Mouse (Mus musculus): ENCODE results near the gene Slc26a10. TPM values are rescaled to one million over a fixed set of nuclear protein-coding genes. Genes with fewer than 3 reads are reported as not detected.
A peak's percentile ranks its signal among the peaks of the same experiment; 100 is the strongest.
"Not testable (repeated sequence)": the region's sequence is repeated elsewhere in the genome, so short reads cannot be mapped to it uniquely, and the experiment has no call there.

The Slc26a10 gene
- total RNA-seq, 2 experiments from 2014 or later = 21.9 to 25.4 TPM

DNA sequence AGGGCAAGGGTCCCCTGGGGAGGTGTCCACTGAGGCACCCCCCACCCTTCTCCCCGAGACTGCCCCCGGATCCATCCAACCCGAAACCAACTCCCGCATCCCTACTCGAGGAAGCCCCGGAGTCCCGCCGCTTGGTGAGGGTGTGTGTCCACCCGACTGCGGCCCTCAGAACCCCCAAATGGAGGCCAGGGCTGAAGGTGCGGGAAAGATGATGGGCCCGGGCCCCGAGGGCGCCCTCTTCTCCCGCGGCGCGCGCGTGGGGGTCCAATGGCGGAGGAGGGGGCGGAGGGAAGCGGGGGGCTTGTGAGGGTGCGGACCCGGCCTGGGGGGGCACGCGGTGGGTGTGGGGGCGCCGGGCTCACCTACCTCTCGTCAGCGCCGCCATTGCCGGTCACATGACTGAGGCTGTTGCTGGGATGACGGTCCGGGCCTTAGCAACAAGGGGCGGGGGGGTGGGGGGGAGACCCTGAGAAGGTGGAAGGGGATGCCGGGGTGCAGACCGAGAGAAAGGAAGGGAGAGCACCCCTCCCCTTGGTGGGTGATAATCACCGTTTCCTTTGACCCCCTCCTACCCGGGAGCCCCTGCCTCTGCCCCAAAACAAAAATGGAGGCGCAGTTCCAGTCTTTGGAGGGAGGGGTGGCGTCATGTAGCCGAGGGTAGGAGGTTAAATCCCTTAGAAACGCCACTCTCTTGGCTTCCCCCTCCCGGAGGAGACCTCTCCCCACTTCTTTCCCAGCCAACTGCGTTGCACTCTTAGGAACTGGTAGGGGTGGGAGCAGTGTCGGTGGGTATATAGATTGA is 15.1 kb upstream of the Slc26a10 start, which contains the start of gene Dtx3:
TSS of gene Dtx3 (minus strand) at position 401 of the 802 bp plus-strand sequence.
- Histone ChIP-seq H3K4me3 (peak within 1 kb of the TSS; percentile 74), H3K27ac (peak within 1 kb of the TSS; percentile 92)
- TF ChIP-seq CTCF (conservative IDR thresholded peaks at IDR 0.05) = no peak
- DNase-seq (ENCODE audit: low spot score in 2 of 2) = no peak

DNA sequence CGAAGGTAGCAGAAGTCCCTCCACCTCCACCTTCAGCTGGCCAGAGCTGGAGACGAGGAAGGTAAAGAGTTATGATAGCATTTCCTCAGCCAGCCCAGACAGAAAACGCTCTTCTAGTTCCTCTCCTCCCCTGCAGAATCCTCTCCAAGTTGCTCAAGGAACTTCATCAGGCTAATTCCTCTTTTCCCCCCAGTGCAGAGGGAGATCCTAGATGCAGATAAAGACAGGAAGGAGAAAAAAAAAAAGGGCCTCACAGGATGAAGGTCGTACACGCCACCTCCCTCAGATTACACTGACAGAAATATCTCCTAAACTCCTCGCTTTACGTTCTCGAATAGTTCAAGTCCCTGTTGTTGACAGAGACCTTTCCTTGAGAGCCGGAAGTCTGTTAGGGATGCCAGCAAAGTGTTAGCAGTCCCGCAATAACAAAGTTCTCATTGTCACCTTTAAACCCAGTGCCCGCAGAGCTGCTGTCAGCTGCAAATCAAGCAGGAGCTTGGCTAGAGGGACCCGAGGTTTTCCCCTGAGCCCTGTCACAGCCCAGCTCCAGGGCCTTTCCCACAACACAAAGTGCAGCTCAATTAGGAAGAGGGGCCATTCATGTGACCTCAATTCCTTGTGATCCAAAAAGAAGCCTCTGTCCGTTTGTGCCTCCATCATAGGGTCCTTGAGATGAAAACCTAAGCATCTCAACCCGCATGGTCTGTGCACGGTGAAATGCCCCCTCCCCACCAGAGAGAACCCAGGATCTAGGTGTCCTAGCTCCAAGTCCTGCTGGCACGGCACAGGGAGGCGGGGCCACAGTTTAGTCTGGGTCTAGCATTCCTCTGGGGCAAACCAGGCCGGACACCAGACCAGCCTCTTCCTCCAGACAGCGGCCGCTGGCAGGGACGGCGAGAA is 14.2 kb upstream of the Slc26a10 start:
- no peak for DNase-seq (ENCODE audit: low spot score in 2 of 2)
- no peak for TF ChIP-seq CTCF (conservative IDR thresholded peaks at IDR 0.05)
- peak overlapping the region; percentile 92 for H3K27ac ChIP-seq
- peak overlapping the region; percentile 74 for H3K4me3 ChIP-seq

DNA sequence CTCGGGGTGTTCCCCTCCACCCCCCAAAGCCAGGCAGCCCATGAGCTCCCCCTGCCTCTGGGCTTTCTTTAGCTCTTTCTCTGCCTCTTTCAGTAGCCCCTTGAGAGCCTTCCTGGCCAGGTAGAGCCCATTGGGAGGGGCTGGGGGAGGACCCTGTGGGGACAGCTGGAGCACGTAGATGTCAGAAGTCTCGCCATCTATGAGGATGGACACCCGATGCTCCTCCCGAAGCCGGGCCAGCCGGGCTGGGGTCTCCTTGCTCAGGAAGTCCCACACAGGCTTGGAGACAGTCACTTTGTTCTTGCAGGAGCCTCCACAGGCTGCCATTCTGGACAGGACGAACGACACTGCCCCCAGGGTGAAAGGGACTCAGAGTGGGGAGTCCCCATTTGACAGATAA is 12.6 kb upstream of the Slc26a10 start:
- no peak for DNase-seq (ENCODE audit: low spot score in 2 of 2)
- no peak overlapping the region for H3K4me3 ChIP-seq
- TF ChIP-seq CTCF (conservative IDR thresholded peaks at IDR 0.05) = no peak
- H3K27ac ChIP-seq = peak overlapping the region; percentile 12; the same call in 1 of the 2 replicates

DNA sequence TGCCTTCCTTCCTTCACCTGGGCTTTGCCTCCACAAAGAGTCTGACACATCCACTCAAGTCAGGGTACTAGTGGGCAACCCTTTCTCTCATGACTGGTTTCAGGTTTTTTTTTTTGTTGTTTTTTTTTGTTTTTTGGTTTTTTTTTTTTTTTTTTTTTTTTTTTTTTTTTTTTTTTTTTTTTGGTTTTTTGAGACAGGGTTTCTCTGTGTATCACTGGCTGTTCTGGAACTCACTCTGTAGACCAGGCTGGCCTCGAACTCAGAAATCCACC is 11.5 kb upstream of the Slc26a10 start:
- not testable (repeated sequence) for H3K27ac ChIP-seq

DNA sequence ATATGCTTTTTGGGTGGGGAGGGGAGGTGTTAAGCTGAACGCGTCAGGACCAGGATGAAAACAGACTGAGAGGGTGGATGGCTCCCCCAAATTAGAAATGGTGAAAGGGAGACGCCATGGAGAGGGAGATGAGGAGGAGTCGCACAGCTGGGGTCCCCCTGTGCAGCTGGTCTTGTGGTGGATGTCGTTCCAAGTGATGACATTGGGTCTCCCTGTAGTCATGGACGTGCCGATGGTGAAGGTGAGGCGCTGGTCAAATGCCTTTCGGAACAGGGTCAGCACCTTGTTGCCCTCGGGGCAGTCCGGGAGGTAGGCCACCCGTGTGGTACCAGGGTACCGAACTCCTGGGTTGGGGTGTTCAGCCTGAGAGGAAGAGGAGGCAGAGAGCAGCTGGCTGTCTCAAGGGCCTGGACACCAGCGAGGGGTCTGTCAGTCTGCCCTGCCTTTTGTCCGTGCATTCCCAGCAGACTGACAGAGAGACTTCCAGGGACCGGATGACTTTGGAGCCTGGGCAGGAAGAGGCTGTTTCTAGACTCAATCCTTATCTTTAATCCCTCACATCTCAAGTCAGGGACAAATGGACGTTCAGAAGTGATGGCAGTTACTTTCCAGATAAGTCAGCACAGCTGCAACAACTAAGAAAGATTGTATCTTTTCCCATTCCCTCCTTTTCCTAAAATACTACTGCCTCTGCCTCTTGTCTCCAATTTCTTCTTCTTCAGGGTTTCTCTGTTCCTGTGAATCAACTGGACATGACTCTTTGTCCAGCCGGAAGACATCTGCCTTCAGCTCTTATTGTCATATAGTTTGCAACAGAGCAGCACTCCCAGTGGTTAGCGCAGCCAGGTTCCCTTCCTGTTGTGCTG is 11.0 kb upstream of the Slc26a10 start:
- H3K4me3 ChIP-seq = no peak overlapping the region
- no peak for TF ChIP-seq CTCF (conservative IDR thresholded peaks at IDR 0.05)
- peak overlapping the region; percentile 94; the same call in 1 of the 2 replicates for H3K27ac ChIP-seq
- DNase-seq (ENCODE audit: low spot score in 2 of 2) = no peak

More for the DNA sequence above, 11.5 kb upstream of the Slc26a10 start:
- not testable (repeated sequence) for DNase-seq (ENCODE audit: low spot score in 2 of 2); H3K4me3 ChIP-seq

DNA sequence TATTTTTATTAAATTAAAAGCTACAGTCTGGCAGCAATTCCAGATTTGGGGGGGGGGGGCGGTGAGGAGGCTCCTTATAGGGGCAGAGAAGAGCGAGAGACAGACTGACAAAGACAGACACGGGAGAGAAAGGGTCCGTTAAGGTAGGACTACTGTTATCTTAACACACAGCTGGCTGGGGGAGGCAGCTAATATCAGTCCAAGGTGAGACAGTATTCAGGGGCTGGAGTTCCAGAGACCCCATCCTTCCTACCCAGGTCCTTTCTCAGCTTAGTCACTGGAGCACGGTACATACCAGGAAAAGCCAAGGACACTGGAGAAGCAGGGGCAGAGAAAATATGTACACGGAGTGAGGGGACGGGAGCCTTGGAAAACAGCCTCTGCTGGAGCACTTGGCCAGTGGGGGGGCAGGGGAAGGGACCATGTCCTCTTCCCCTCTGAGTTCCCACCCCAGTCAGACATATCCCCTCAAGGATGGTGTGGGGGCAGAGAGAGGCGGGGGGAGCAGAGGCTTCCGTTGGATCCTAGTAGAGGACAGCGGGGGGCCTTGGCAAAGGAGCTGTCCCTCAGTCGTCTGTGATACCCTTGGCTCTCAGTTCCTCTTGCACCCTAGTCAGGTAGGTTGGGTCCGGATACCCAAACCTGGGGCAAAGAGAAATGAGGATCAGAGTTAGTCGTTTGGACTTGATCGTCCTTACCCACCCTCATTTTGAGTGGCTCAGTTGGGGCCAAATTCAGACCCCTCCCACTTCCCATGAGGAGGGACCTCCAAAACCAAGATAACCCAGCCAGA is 10.1 kb upstream of the Slc26a10 start:
- no peak for TF ChIP-seq CTCF (conservative IDR thresholded peaks at IDR 0.05)
- Histone ChIP-seq H3K4me3 (no peak overlapping the region), H3K27ac (peak overlapping the region; percentile 94)
- DNase-seq (ENCODE audit: low spot score in 2 of 2) = no peak

DNA sequence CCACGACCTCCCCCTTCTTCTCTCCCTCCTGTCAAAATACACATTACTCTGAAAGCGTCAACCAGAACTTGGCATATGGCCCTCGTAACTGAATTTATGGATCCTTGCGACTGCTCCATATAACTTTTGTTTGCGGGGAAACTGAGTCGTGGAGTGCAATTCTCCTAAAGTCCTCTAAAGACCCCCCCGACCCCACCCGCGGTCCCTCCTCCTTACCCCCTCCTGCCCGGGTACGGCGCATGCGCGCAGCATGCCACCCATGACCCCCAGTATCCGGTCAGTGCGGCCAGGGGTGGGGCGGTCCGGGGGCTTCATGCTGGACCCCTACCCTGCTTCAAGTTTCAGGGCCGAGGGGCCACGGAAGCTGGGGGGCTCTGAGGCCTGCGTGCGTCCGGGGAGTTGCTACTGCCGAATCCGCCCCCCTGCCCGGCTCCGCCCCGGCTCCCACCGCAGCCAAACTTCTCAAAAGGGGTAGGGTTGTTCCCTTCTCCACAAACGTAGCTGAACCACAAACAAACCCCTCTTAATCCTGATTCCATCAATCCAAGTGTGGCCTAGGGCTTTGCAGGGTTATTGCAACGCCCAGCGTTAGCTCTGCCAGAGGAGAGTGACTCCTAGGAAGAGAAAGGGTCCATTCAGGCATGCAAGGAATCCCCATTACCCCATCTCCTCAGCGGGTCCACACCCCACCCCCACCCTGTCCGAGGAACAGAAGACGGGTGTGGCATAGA is 9.4 kb upstream of the Slc26a10 start, which contains the start of gene Arhgef25:
TSS of gene Arhgef25 (minus strand) at position 433 of the 731 bp plus-strand sequence.
- Histone ChIP-seq H3K27ac (peak within 1 kb of the TSS; percentile 94), H3K4me3 (peak within 1 kb of the TSS; percentile 67)
- DNase-seq (ENCODE audit: low spot score in 2 of 2) = no peak
- no peak for TF ChIP-seq CTCF (conservative IDR thresholded peaks at IDR 0.05)

DNA sequence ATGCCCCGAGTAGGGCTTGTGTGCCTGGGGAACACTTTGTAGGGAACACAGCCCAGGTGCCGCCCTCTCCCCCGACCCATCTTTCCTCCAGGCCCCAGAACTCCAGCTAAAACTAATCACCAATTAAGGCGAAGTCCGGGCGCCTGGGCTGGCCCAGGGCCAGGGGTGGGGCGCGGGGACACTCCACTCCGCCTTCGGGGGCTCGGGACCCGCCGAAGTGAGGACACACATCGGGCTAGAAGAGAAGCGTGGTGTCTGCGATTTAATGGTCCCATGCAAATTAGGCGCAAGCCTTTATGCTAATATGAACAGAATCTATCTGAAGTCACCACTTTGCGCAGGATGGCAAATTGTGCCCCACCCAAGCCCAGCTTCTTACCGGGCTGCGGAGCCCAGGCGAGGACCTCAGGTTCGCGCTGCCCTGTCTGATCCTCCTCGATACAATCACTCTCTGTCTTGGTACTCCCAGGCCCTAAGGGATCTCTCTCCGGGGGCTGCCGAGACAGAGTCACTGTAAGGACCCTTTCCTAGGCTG is 8.7 kb upstream of the Slc26a10 start:
- H3K4me3 ChIP-seq = peak overlapping the region; percentile 67
- DNase-seq (ENCODE audit: low spot score in 2 of 2) = peak in 1 of 2 experiments; percentile 51
- peak overlapping the region; percentile 94 for H3K27ac ChIP-seq
- no peak for TF ChIP-seq CTCF (conservative IDR thresholded peaks at IDR 0.05)

DNA sequence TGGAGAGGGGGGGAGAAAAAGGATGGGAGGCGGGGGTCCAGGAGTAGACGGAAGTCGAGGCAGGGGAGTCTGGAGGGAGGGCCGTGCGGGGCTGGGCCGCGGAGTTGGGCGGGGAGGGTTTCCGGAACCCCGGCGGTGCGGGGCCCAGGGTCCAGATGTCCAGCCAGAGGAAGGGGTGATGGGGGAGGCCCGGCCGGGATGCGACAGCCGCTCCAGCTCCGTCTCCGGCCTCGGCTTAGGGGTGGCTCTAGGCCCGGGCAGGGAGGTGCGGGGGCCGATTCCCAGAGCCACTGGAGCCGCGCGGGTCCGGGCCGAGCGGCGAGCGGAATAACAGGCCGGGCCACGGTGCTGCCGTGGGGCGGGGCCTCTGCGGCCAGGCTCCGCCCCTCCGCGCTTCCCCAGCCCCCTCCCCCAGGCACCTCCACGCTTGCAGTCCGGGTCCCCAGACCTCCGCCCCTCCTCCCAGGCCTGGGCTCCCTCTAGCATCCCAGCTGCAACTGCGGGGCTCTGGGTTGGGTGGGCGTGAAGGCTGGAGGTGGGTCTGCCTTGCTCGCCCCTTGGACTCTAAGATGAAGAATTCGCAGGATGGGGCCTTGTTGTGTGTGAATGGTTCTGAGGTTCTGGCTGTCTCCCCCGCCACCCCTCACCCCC is 8.1 kb upstream of the Slc26a10 start:
- TF ChIP-seq CTCF (conservative IDR thresholded peaks at IDR 0.05) = no peak
- H3K27ac ChIP-seq = peak overlapping the region; percentile 94
- peak overlapping the region; percentile 67 for H3K4me3 ChIP-seq
- DNase-seq (ENCODE audit: low spot score in 2 of 2) = peak in 1 of 2 experiments; percentile 63

DNA sequence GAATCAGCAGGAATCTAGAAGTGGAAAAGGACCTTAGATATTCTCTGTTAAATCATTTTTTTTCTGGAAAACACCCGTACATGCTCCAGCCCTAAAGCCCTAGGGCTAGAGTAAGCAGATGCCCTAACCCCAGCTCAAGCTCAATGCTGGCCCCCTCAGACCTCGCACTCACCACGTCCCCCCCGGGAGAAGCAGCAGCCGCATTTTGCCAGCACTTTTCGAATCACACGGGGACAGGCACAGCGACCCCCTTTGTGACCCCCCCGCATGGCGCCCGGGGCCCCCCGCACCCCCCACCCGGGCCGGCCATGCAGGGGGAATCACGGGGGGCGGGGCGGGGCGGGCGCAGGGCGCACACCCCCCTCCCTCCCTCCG is 7.6 kb upstream of the Slc26a10 start:
- TF ChIP-seq CTCF (conservative IDR thresholded peaks at IDR 0.05) = no peak
- DNase-seq (ENCODE audit: low spot score in 2 of 2) = no peak
- peak overlapping the region; percentile 67 for H3K4me3 ChIP-seq
- H3K27ac ChIP-seq = peak overlapping the region; percentile 94

Data from layer of hippocampus, adult 2 months (tissue).